Mouse (Mus musculus) neural tube, embryonic 14.5 days (tissue): ENCODE measurements at regions not wholly inside any gene's neighbourhood (a gene's known extent, or its start where the extent isn't known, plus 50 kb on each side); places are given as distances from the start of the nearest gene placed in this dataset.

Experiments used
- ATAC-seq: fragments of 200-750 bp; cut with Nextera tagmentation; 2 replicates; pipeline ENCODE4 v1.8.0; 2017; ENCODE audit warnings: low read depth, mild to moderate bottlenecking, moderate TSS enrichment, moderate library complexity
- H3K27ac ChIP-seq: fragments of 300-500 bp; sonication (generic); 2 replicates; pipeline ENCODE4 v1.5.1; 2014; ENCODE audit warnings: low read depth, mild to moderate bottlenecking, control low read depth, low read length, moderate library complexity, mixed read lengths
- H3K27me3 ChIP-seq: fragments of 300-500 bp; sonication (generic); 2 replicates; pipeline ENCODE4 v1.6.1; 2014; ENCODE audit warnings: low read length; ENCODE audit not compliant: control insufficient read depth, insufficient read depth
- H3K36me3 ChIP-seq: fragments of 300-500 bp; sonication (generic); 2 replicates; pipeline ENCODE4 v1.6.1; 2014; ENCODE audit warnings: low read length, mixed read lengths; ENCODE audit not compliant: control insufficient read depth, insufficient read depth
- H3K4me1 ChIP-seq: fragments of 300-500 bp; sonication (generic); 2 replicates; pipeline ENCODE4 v1.6.1; 2014; ENCODE audit warnings: low read length; ENCODE audit not compliant: control insufficient read depth, insufficient read depth
- H3K4me2 ChIP-seq: fragments of 300-500 bp; sonication (generic); 2 replicates; pipeline ENCODE4 v1.6.1; 2014; ENCODE audit warnings: mild to moderate bottlenecking, low read depth, low read length, control low read depth
- H3K4me3 ChIP-seq: fragments of 300-500 bp; sonication (generic); 2 replicates; pipeline ENCODE4 v1.5.1; 2014; ENCODE audit warnings: low read depth, low read length, control low read depth, mixed read lengths
- H3K9ac ChIP-seq: fragments of 300-500 bp; sonication (generic); replicated peaks from 2 replicates; pipeline ENCODE4 v1.6.1; 2014; ENCODE audit warnings: low read depth, mild to moderate bottlenecking, control low read depth, low read length, mixed read lengths
- H3K9me3 ChIP-seq: fragments of 300-500 bp; sonication (generic); 2 replicates; pipeline ENCODE4 v1.6.1; 2016; ENCODE audit warnings: low read length; ENCODE audit not compliant: control insufficient read depth
- WGBS: fragments of 180-500 bp; shearing (Covaris S2); extraction: QIAGEN DNeasy Blood & Tissue Kit; methylation state at CpG from one replicate; pipeline ENCODE4 v1.1.7; 2014; 5-methylcytosine and 5-hydroxymethylcytosine counted together

- Histone ChIP-seq H3K4me3 (no peak overlapping the region), H3K27me3 (no peaks in the 10 kb centered on the region), H3K27ac (no peak overlapping the region), H3K4me2 (no peak overlapping the region), H3K4me1 (peaks cover 4% of the 10 kb centered on the region), H3K9ac (no peak overlapping the region), H3K36me3 (no peaks in the 10 kb centered on the region), H3K9me3 (no peaks in the 10 kb centered on the region)
- WGBS = 39% methylated on average over 13 of the region's 13 CpGs
- no peak for ATAC-seq
Observed at GRCm38 (mm10) chr12:12541076-12542070, 279.4 kb downstream of the Fam49a start.

- no peaks in the 10 kb centered on the region for H3K27me3 ChIP-seq
- H3K4me1 ChIP-seq = peaks cover 4% of the 10 kb centered on the region
- H3K36me3 ChIP-seq = no peaks in the 10 kb centered on the region
- no peak overlapping the region for H3K27ac ChIP-seq
- no peak overlapping the region for H3K9ac ChIP-seq
- no peak overlapping the region for H3K4me2 ChIP-seq
- 91% methylated on average over 3 of the region's 3 CpGs for WGBS
- H3K4me3 ChIP-seq = no peak overlapping the region
- no peaks in the 10 kb centered on the region for H3K9me3 ChIP-seq
- no peak for ATAC-seq
Observed at GRCm38 (mm10) chr12:12539291-12539690, 277.4 kb downstream of the Fam49a start.

DNA sequence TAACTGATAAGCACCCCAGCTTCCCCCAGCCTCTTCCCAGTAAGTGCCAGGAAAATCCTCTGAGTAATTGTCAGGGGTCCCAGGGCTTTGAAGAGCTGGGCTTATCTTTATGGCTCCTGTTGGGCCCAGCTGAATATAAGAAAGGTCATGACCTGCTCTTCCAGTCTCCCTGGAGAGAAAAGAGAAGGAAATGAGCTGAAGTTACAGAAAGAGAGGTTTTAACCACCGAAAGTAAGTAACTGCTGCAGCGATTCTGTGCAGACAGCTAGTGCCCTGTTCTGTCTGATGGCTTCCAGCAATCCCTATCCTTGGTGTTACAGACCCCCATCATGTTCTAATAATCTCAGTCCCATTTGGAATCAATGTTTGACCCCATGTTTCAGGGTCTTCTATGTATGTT, 272.8 kb downstream of the Fam49a start:
- Histone ChIP-seq H3K9ac (no peak overlapping the region), H3K36me3 (no peaks in the 10 kb centered on the region), H3K4me2 (no peak overlapping the region), H3K27ac (no peak overlapping the region), H3K27me3 (no peaks in the 10 kb centered on the region), H3K9me3 (no peaks in the 10 kb centered on the region), H3K4me3 (no peak overlapping the region), H3K4me1 (no peaks in the 10 kb centered on the region)
- WGBS = 7% methylated on average over 2 of the region's 2 CpGs
- ATAC-seq = no peak

- Histone ChIP-seq H3K36me3 (no peaks in the 10 kb centered on the region), H3K9me3 (no peaks in the 10 kb centered on the region), H3K27me3 (no peaks in the 10 kb centered on the region), H3K9ac (no peak overlapping the region), H3K4me3 (no peak overlapping the region), H3K4me2 (no peak overlapping the region), H3K27ac (no peak overlapping the region), H3K4me1 (no peaks in the 10 kb centered on the region)
- 87% methylated on average over 6 of the region's 6 CpGs for WGBS
- no peak for ATAC-seq
Observed at GRCm38 (mm10) chr12:12530796-12531195, 268.9 kb downstream of the Fam49a start.

GRCm38 (mm10) chr12:12529541-12529940, 267.6 kb downstream of the Fam49a start:
- no peak for ATAC-seq
- WGBS = 92% methylated on average over 5 of the region's 5 CpGs

DNA sequence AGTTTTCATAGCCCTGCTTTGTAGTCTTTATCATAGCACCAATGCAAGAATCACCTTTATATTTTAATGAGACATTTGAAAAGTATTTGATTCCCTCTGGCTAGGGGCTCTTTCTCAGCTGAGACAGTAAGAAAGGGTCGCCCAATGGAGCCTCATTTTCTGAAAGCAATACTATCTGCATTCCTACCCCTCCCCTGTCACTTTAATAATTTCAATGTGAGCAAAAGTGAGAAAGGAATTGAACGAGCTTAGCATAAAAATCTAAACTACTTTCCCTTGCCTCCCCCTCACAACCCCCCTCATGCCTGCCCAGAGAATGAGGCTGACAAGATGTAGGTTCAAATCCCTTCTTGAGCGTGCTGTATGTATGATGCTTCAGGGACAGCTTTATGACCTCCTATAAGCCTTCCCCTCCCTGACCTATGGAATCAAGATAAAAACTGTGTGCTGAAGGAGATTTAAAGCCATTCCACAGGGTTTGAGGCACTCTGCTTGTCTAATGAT, 266.6 kb downstream of the Fam49a start:
- no peak overlapping the region for H3K27ac ChIP-seq
- no peaks in the 10 kb centered on the region for H3K9me3 ChIP-seq
- H3K4me3 ChIP-seq = no peak overlapping the region
- WGBS = 47% methylated on average over 3 of the region's 3 CpGs
- no peak overlapping the region for H3K9ac ChIP-seq
- ATAC-seq = no peak
- H3K27me3 ChIP-seq = no peaks in the 10 kb centered on the region
- no peaks in the 10 kb centered on the region for H3K36me3 ChIP-seq
- H3K4me1 ChIP-seq = no peaks in the 10 kb centered on the region
- H3K4me2 ChIP-seq = no peak overlapping the region

More at GRCm38 (mm10) chr12:12529541-12529940, 267.6 kb downstream of the Fam49a start:
- H3K9me3 ChIP-seq = no peaks in the 10 kb centered on the region
- no peak overlapping the region for H3K27ac ChIP-seq
- no peaks in the 10 kb centered on the region for H3K36me3 ChIP-seq
- no peak overlapping the region for H3K4me3 ChIP-seq
- H3K4me1 ChIP-seq = no peaks in the 10 kb centered on the region
- no peaks in the 10 kb centered on the region for H3K27me3 ChIP-seq
- H3K9ac ChIP-seq = no peak overlapping the region
- no peak overlapping the region for H3K4me2 ChIP-seq

- WGBS = 24% methylated on average over 7 of the region's 7 CpGs
- no peak overlapping the region for H3K9ac ChIP-seq
- no peak overlapping the region for H3K27ac ChIP-seq
- H3K9me3 ChIP-seq = no peaks in the 10 kb centered on the region
- no peaks in the 10 kb centered on the region for H3K4me1 ChIP-seq
- ATAC-seq = no peak
- H3K36me3 ChIP-seq = no peaks in the 10 kb centered on the region
- no peak overlapping the region for H3K4me2 ChIP-seq
- H3K27me3 ChIP-seq = no peaks in the 10 kb centered on the region
- no peak overlapping the region for H3K4me3 ChIP-seq
Observed at GRCm38 (mm10) chr12:12527766-12528477, 266.0 kb downstream of the Fam49a start.

DNA sequence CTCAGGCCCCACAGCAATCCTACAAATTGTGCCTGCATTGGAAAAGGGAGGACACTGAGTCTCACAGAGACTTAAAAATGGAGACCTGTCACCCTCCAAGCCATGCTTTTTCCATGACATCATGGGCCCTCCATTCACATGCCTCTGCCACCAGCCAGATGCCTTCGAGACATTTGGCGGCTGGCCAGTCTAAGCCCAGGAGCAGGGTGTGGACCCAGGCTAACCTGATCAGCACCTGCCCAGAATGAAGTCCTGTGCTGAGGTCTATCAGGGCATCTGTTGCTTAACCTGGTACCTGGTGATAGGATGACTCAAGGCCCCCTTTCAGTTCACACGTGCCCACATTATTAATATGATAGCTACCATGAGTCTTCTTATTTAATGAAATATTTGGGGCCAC, 265.4 kb downstream of the Fam49a start:
- Histone ChIP-seq H3K4me3 (no peak overlapping the region), H3K4me1 (no peaks in the 10 kb centered on the region), H3K9me3 (no peaks in the 10 kb centered on the region), H3K36me3 (no peaks in the 10 kb centered on the region), H3K27me3 (no peaks in the 10 kb centered on the region), H3K4me2 (no peak overlapping the region), H3K27ac (no peak overlapping the region), H3K9ac (no peak overlapping the region)
- WGBS = 74% methylated on average over 3 of the region's 3 CpGs
- ATAC-seq = no peak
